Mouse (Mus musculus) left cerebral cortex, postnatal 25 days (tissue): ENCODE data around the gene Lrig3. TPM values are rescaled to one million over a fixed set of nuclear protein-coding genes. Genes with fewer than 3 reads are reported as not detected.

Experiments
- microRNA-seq, 2 experiments: library from miRNA; unstranded; fragments of <30 nt; microRNA quantifications; one replicate each; pipeline ENCODE4 v1.2.0; 2022
- total RNA-seq, 2 experiments: library from RNA; stranded (reverse); gene quantifications; 2 replicates each; pipeline ENCODE4 v1.2.3; 2021

Lrig3 gene
- total RNA-seq, 2 experiments from 2014 or later, result 2.1 to 3.2 TPM

Small RNA genes lying within 50 kb of the gene (microRNA-seq; reads per million reads assigned to microRNA genes)
- 0 reads per million in 2 experiments for gene Gm22183
